Comparison of ENCODE assay signal across 8 mouse cellular contexts in the genomic region with DNA sequence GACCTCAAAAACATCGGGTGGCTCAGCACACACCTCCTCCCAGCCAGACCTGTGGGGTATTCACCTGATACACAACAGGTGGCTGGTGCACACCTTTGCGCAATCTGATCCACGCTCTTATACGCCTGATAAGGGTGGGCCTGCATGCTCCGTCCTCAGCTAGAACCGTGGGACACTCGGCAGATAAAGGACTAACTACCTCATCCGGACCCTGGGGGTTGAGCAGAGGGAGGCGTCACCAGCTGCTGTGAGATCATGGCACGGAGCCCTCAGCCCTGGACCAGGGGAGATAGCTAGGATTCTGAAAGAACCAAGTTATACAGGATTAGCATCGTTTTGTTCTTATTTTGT. TPM values are rescaled to one million over a fixed set of nuclear protein-coding genes. Genes with fewer than 3 reads are reported as not detected.
DNase-seq lines count a peak whose midpoint lies in the region; ATAC-seq and TF ChIP-seq lines count a peak whose summit lies in the region.

TSS of gene Gm21985 (plus strand) at position 73 of the 351 bp plus-strand sequence.

- TF ChIP-seq CTCF in lung, embryonic 14.5 days (IDR thresholded peaks at IDR 0.05; ENCODE audit: low read depth) = no peak
- no peak for TF ChIP-seq CTCF in olfactory bulb, adult 2 months (IDR thresholded peaks at IDR 0.05; ENCODE audit: insufficient read depth, low read depth, low read length)

- H3K4me1 ChIP-seq in ES-E14 (ENCODE audit: control insufficient read depth in 2 of 2, insufficient read depth in 2 of 2, low read length in 2 of 2, poor library complexity in 1 of 2) = no peaks in the 10 kb centered on the region; a peak in 1 of 4 replicates
- H3K4me1 ChIP-seq in erythroblast, embryonic 14.5 days (ENCODE audit: control insufficient read depth) = peaks cover 76% of the 10 kb centered on the region
- peaks cover 25% of the 10 kb centered on the region for H3K4me1 ChIP-seq in heart, embryonic 16.5 days (ENCODE audit: control insufficient read depth, insufficient read depth, low read length)
- peaks cover 10% of the 10 kb centered on the region; the same call in 1 of the 2 replicates for H3K4me1 ChIP-seq in lung, embryonic 14.5 days (ENCODE audit: insufficient read depth)
- 0 out of 2 replicates have a peak, but pooled peaks cover 4% of the 10 kb centered on the region for H3K4me1 ChIP-seq in olfactory bulb, adult 2 months (ENCODE audit: control insufficient read depth, insufficient read depth, low read length)

- in situ Hi-C loops in ES-E14 (cut with MboI; ENCODE audit: low sequenced_read_pairs in 2 of 2, unreplicated experiment in 2 of 2) = no loop called here

- no peaks in the 10 kb centered on the region for H3K9me3 ChIP-seq in ES-E14 (ENCODE audit: control insufficient read depth, insufficient read depth, low read depth, low read length)
- H3K9me3 ChIP-seq in erythroblast, embryonic 14.5 days (ENCODE audit: control insufficient read depth, low read length) = no peaks in the 10 kb centered on the region
- H3K9me3 ChIP-seq in heart, embryonic 16.5 days (replicated peaks; ENCODE audit: control insufficient read depth, low read length) = no peaks in the 10 kb centered on the region
- H3K9me3 ChIP-seq in lung, embryonic 14.5 days (ENCODE audit: low read depth, low read length) = no peaks in the 10 kb centered on the region

- ATAC-seq in heart, embryonic 16.5 days (replicated peaks; ENCODE audit: extremely low read depth, insufficient read depth, low FRiP score) = peak; percentile 26
- peak; percentile 31 for ATAC-seq in lung, embryonic 14.5 days (ENCODE audit: insufficient read depth)

- peak within 1 kb of the TSS; percentile 86 to 99 for H3K4me3 ChIP-seq in ES-E14 (ENCODE audit: insufficient read depth in 1 of 2, low read depth in 1 of 2, low read length in 2 of 2, poor library complexity in 1 of 2, severe bottlenecking in 1 of 2)
- peak within 1 kb of the TSS; percentile 100 for H3K4me3 ChIP-seq in erythroblast, embryonic 14.5 days (replicated peaks)
- peak within 1 kb of the TSS; percentile 84 for H3K4me3 ChIP-seq in heart, embryonic 16.5 days (ENCODE audit: low read length)
- peak within 1 kb of the TSS; percentile 74 for H3K4me3 ChIP-seq in lung, embryonic 14.5 days (ENCODE audit: low read depth, low read length)
- H3K4me3 ChIP-seq in olfactory bulb, adult 2 months (ENCODE audit: insufficient read depth, low read depth, low read length) = peak within 1 kb of the TSS; percentile 94

- H3K27ac ChIP-seq in ES-E14 (ENCODE audit: insufficient read depth, low read depth, low read length, poor library complexity, severe bottlenecking) = no peak within 1 kb of the TSS
- H3K27ac ChIP-seq in heart, embryonic 16.5 days (ENCODE audit: low read length) = peak within 1 kb of the TSS; percentile 98
- H3K27ac ChIP-seq in lung, embryonic 14.5 days (ENCODE audit: low read depth) = peak within 1 kb of the TSS; percentile 87
- peak within 1 kb of the TSS; percentile 90 for H3K27ac ChIP-seq in olfactory bulb, adult 2 months (ENCODE audit: insufficient read depth, low read depth, low read length)

- TF ChIP-seq POLR2A in olfactory bulb, adult 2 months (IDR thresholded peaks at IDR 0.05; ENCODE audit: insufficient read depth, low read depth, low read length) = no peak

- H3K9ac ChIP-seq in ES-E14 (ENCODE audit: insufficient read depth, low read depth, low read length, poor library complexity, severe bottlenecking) = peak within 1 kb of the TSS; percentile 76
- H3K9ac ChIP-seq in heart, embryonic 16.5 days (ENCODE audit: low read length) = peak within 1 kb of the TSS; percentile 91
- H3K9ac ChIP-seq in lung, embryonic 14.5 days = peak within 1 kb of the TSS; percentile 71

- peaks cover 3% of the 10 kb centered on the region; the same call in 1 of the 2 replicates for H3K36me3 ChIP-seq in ES-E14 (ENCODE audit: control insufficient read depth, insufficient read depth, low read length, poor library complexity, severe bottlenecking)
- H3K36me3 ChIP-seq in erythroblast, embryonic 14.5 days (ENCODE audit: control insufficient read depth) = peaks cover 13% of the 10 kb centered on the region
- no peaks in the 10 kb centered on the region for H3K36me3 ChIP-seq in heart, embryonic 16.5 days (ENCODE audit: control insufficient read depth, insufficient read depth)
- H3K36me3 ChIP-seq in lung, embryonic 14.5 days (ENCODE audit: insufficient read depth) = no peaks in the 10 kb centered on the region

- WGBS in heart, embryonic 16.5 days = under 1% methylated on average over 11 of the region's 11 CpGs
- 3% methylated on average over 11 of the region's 11 CpGs for WGBS in lung, embryonic 14.5 days
- 0% methylated on average over 11 of the region's 11 CpGs for WGBS in olfactory bulb, adult 2 months

- no peaks in the 10 kb centered on the region for H3K27me3 ChIP-seq in erythroblast, embryonic 14.5 days (ENCODE audit: control insufficient read depth)
- H3K27me3 ChIP-seq in heart, embryonic 16.5 days (ENCODE audit: control insufficient read depth, insufficient read depth, low read length) = no peaks in the 10 kb centered on the region
- no peaks in the 10 kb centered on the region for H3K27me3 ChIP-seq in lung, embryonic 14.5 days (ENCODE audit: insufficient read depth, low read length)

- H3K4me2 ChIP-seq in heart, embryonic 16.5 days (ENCODE audit: low read depth, low read length) = peak within 1 kb of the TSS; percentile 72
- peak within 1 kb of the TSS; percentile 95 for H3K4me2 ChIP-seq in lung, embryonic 14.5 days

- DNase-seq in ES-E14 (ENCODE audit: low read depth, low spot score) = no peak
- peak; percentile 68 to 80 for DNase-seq in adrenal gland, postnatal 36 days
- DNase-seq in kidney, postnatal 14 days = peak; percentile 67
- DNase-seq in lung, embryonic 14.5 days = peak; percentile 66
- DNase-seq in thymus, postnatal 36 days = peak; percentile 52 to 65

TF ChIP-seq in ES-E14, 5 proteins besides CTCF, POLR2A, EP300 and RAD21:
- TF ChIP-seq CHD2 (IDR thresholded peaks at IDR 0.05; ENCODE audit: low read depth, low read length) = no peak
- TF ChIP-seq HCFC1 (IDR thresholded peaks at IDR 0.05; ENCODE audit: borderline replicate concordance, insufficient read depth, low read length) = no peak
- no peak for TF ChIP-seq ZC3H11A (IDR thresholded peaks at IDR 0.05; ENCODE audit: borderline replicate concordance, low read depth, low read length)
- TF ChIP-seq ZNF384 (IDR thresholded peaks at IDR 0.05; ENCODE audit: low read depth, low read length) = no peak
- no peak for TF ChIP-seq MAFK (IDR thresholded peaks at IDR 0.05; ENCODE audit: insufficient read depth, low read depth, low read length)

RNA-seq across cellular contexts. Expression of gene Gm21985, which starts in this region (rescaled TPM):
- total RNA-seq in ES-E14 (2012; rRNA removed) = 0.69 and 0.98 TPM in 2 replicates
- under 1 TPM in 1 of 2 experiments, not detected in 1; 0.26 TPM for total RNA-seq in adrenal gland, postnatal 36 days (2021)
- polyA plus RNA-seq in erythroblast, embryonic 14.5 days (2012) = not detected in 2 replicates
- not detected in 2 replicates for polyA plus RNA-seq in heart, embryonic 16.5 days (2015; fragmentation: Nextera tagmentation; extraction: Ambion mirVana)
- polyA plus RNA-seq in lung, embryonic 14.5 days (2014; fragmentation: Nextera tagmentation; extraction: Ambion mirVana) = not detected in 2 replicates
- polyA plus RNA-seq in olfactory bulb, adult 2 months (2012; ENCODE audit: insufficient read depth, insufficient read length, low replicate concordance, missing spikeins) = not detected in 2 replicates

Comparison
In these comparisons a context has a peak if more than half of its experiments do, and no peak if none do; other contexts are left out.
1. Peak in DNase-seq in adrenal gland, postnatal 36 days; RNA of the gene not detected or under 1 TPM.
2. Peak in ATAC-seq, H3K4me3 ChIP-seq, H3K27ac ChIP-seq, H3K9ac ChIP-seq and H3K4me2 ChIP-seq in heart, embryonic 16.5 days; RNA of the gene not detected or under 1 TPM.
3. Peak in DNase-seq, ATAC-seq, H3K4me3 ChIP-seq, H3K27ac ChIP-seq, H3K9ac ChIP-seq and H3K4me2 ChIP-seq in lung, embryonic 14.5 days; RNA of the gene not detected or under 1 TPM.